Comparison of ENCODE assay signal across 23 mouse cellular contexts in the genomic region with DNA sequence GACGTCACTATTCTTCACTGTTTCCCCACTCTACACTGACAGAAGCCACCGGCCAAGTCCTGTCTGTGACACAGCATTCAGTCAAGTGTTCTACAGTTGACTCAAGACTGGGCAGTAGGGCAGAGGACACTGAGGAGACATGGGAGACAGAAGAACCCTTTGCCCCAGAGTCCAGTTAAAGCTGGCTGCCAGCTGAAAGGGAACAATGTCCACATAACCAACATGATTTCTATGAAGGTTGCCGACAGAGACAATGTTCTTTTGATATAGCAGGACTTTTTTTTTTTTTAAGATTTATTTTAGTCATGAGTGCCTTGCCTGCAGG. TPM values are rescaled to one million over a fixed set of nuclear protein-coding genes. Genes with fewer than 3 reads are reported as not detected.
DNase-seq lines count a peak whose midpoint lies in the region; ATAC-seq and TF ChIP-seq lines count a peak whose summit lies in the region.
"Had no signal": no experiment of that assay in that cellular context is flagged by ENCODE, and none has a peak within 500 bp of the region (broad histone marks: within the 10 kb centered on the region; RNA-seq: fewer than 3 reads in every experiment).

No protein-coding gene starts in this region.

- H3K79me2 ChIP-seq in macrophage (ENCODE audit: inconsistent target), result no peaks in the 10 kb centered on the region

- WGBS in kidney, adult 2 months, result 31% methylated on average over 3 of the region's 3 CpGs
- WGBS in kidney, embryonic 14.5 days, result 80% methylated on average over 3 of the region's 3 CpGs
- 73% methylated on average over 3 of the region's 3 CpGs for WGBS in macrophage (ENCODE audit: missing documents)

- no peaks in the 10 kb centered on the region for H3K36me3 ChIP-seq in kidney, adult 2 months (ENCODE audit: control insufficient read depth, insufficient read depth, low read length)
- H3K36me3 ChIP-seq in kidney, embryonic 14.5 days (ENCODE audit: control insufficient read depth, insufficient read depth, low read length), result no peaks in the 10 kb centered on the region
- H3K36me3 ChIP-seq in macrophage (ENCODE audit: inconsistent target), result no peaks in the 10 kb centered on the region
- H3K36me3 ChIP-seq: embryonic facial prominence, embryonic 12.5 days; forebrain, embryonic 15.5 days; heart, embryonic 12.5 days; hindbrain, embryonic 15.5 days; intestine, embryonic 15.5 days; lung, embryonic 15.5 days; neural tube, embryonic 15.5 days had no signal

- no peak for TF ChIP-seq POLR2A in kidney, adult 2 months (IDR thresholded peaks at IDR 0.05; ENCODE audit: low read depth, low read length)
- TF ChIP-seq POLR2A in bone marrow macrophage, adult 2 months (IDR thresholded peaks at IDR 0.05; ENCODE audit: borderline replicate concordance, low read depth, low read length), result no peak

- H3K9me3 ChIP-seq in kidney, embryonic 14.5 days (ENCODE audit: control insufficient read depth, low read length), result no peaks in the 10 kb centered on the region
- H3K9me3 ChIP-seq: embryonic facial prominence, embryonic 12.5 days; forebrain, embryonic 15.5 days; heart, embryonic 12.5 days; hindbrain, embryonic 15.5 days; intestine, embryonic 15.5 days; lung, embryonic 15.5 days; neural tube, embryonic 15.5 days had no signal

- peak; percentile 84 for DNase-seq in kidney, adult 2 months
- DNase-seq in adipocyte (ENCODE audit: low spot score), result peak; percentile 89
- no peak for DNase-seq in cerebellum, postnatal 14 days
- no peak for DNase-seq in gastrocnemius, postnatal 36 days
- DNase-seq: cerebellum, adult 9-11 months; left cerebral cortex, postnatal 4 days; liver; midbrain, embryonic 14.5 days; thymus, adult 18-20 months; thymus, postnatal 4 days had no signal

- no peak for TF ChIP-seq CTCF in kidney, adult 2 months (conservative IDR thresholded peaks at IDR 0.05; ENCODE audit: insufficient read depth, insufficient read length, low read depth, low read length)
- no peak for TF ChIP-seq CTCF in bone marrow macrophage, adult 2 months (IDR thresholded peaks at IDR 0.05; ENCODE audit: low read depth, low read length)

- no peak for ATAC-seq in kidney, embryonic 14.5 days (ENCODE audit: low FRiP score, low TSS enrichment)
- ATAC-seq in erythroblast, adult 5-6 weeks (replicated peaks; ENCODE audit: low FRiP score, poor library complexity, severe bottlenecking), result no peak
- ATAC-seq: forebrain, embryonic 15.5 days; intestine, embryonic 15.5 days had no signal

- peaks cover 34% of the 10 kb centered on the region for H3K4me1 ChIP-seq in kidney, adult 2 months (ENCODE audit: control insufficient read depth, insufficient read depth, low read length)
- peaks cover 8% of the 10 kb centered on the region for H3K4me1 ChIP-seq in kidney, embryonic 14.5 days (ENCODE audit: control insufficient read depth, insufficient read depth, low read length)
- peaks cover 40% of the 10 kb centered on the region for H3K4me1 ChIP-seq in bone marrow macrophage, adult 2 months (ENCODE audit: control insufficient read depth, insufficient read depth, low read length)
- H3K4me1 ChIP-seq: hindbrain, embryonic 15.5 days had no signal

- no peak overlapping the region for H3K9ac ChIP-seq in kidney, embryonic 14.5 days (ENCODE audit: low read depth, low read length)
- H3K9ac ChIP-seq: embryonic facial prominence, embryonic 12.5 days; forebrain, embryonic 15.5 days; heart, embryonic 12.5 days; hindbrain, embryonic 15.5 days; intestine, embryonic 15.5 days; lung, embryonic 15.5 days; neural tube, embryonic 15.5 days had no signal

- no peaks in the 10 kb centered on the region for H3K27me3 ChIP-seq in kidney, adult 2 months (replicated peaks; ENCODE audit: control insufficient read depth, insufficient read depth, low read length)
- H3K27me3 ChIP-seq in kidney, embryonic 14.5 days (ENCODE audit: control insufficient read depth, insufficient read depth, low read length), result no peaks in the 10 kb centered on the region
- H3K27me3 ChIP-seq: embryonic facial prominence, embryonic 12.5 days; forebrain, embryonic 15.5 days; heart, embryonic 12.5 days; hindbrain, embryonic 15.5 days; intestine, embryonic 15.5 days; lung, embryonic 15.5 days; neural tube, embryonic 15.5 days had no signal

- intact Hi-C loops in gastrocnemius, postnatal 36 days (cut with DNase I), result loop anchor here (5.0 kb wide), 1 partner anchor 47 kb away; no protein-coding TSS in a partner anchor

- H3K4me3 ChIP-seq in kidney, adult 2 months (ENCODE audit: insufficient read depth, low read depth, low read length), result no peak overlapping the region
- no peak overlapping the region for H3K4me3 ChIP-seq in kidney, embryonic 14.5 days (ENCODE audit: low read length)
- no peak overlapping the region for H3K4me3 ChIP-seq in bone marrow macrophage, adult 2 months (ENCODE audit: insufficient read depth, low read length)
- H3K4me3 ChIP-seq in macrophage (ENCODE audit: inconsistent target), result no peak overlapping the region
- H3K4me3 ChIP-seq: embryonic facial prominence, embryonic 12.5 days; forebrain, embryonic 15.5 days; heart, embryonic 12.5 days; hindbrain, embryonic 15.5 days; intestine, embryonic 15.5 days; left cerebral cortex, adult 2 months; lung, embryonic 15.5 days; neural tube, embryonic 15.5 days had no signal

- H3K4me2 ChIP-seq in kidney, embryonic 14.5 days (replicated peaks; ENCODE audit: low read depth, low read length), result no peak overlapping the region
- H3K4me2 ChIP-seq: embryonic facial prominence, embryonic 12.5 days; forebrain, embryonic 15.5 days; heart, embryonic 12.5 days; hindbrain, embryonic 15.5 days; intestine, embryonic 15.5 days; lung, embryonic 15.5 days; neural tube, embryonic 15.5 days had no signal

- peak overlapping the region; percentile 88 for H3K27ac ChIP-seq in kidney, adult 2 months (ENCODE audit: insufficient read depth, low read depth, low read length)
- no peak overlapping the region for H3K27ac ChIP-seq in kidney, embryonic 14.5 days (ENCODE audit: low read depth, low read length)
- peak overlapping the region; percentile 50 for H3K27ac ChIP-seq in bone marrow macrophage, adult 2 months (ENCODE audit: insufficient read depth, low read depth, low read length)
- H3K27ac ChIP-seq in macrophage, result peak overlapping the region; percentile 42
- H3K27ac ChIP-seq: embryonic facial prominence, embryonic 12.5 days; forebrain, embryonic 15.5 days; hindbrain, embryonic 15.5 days; intestine, embryonic 15.5 days; left cerebral cortex, adult 2 months; lung, embryonic 15.5 days; neural tube, embryonic 15.5 days had no signal

RNA-seq across cellular contexts. Expression of a gene that starts 34.8 kb away (rescaled TPM):
- polyA plus RNA-seq in kidney, adult 2 months (2012; rRNA removed), result 0.11 and 0.31 TPM in 2 replicates
- 0.31 and 0.41 TPM in 2 replicates for polyA plus RNA-seq in kidney, embryonic 14.5 days (2014; fragmentation: Nextera tagmentation; extraction: Ambion mirVana)
- polyA plus RNA-seq in bone marrow macrophage, adult 2 months (2012; ENCODE audit: insufficient read depth, insufficient read length, missing spikeins), result not detected in 2 replicates
- total RNA-seq in macrophage (2018; cell fraction: chromatin; rRNA removed), result not detected
- total RNA-seq in macrophage (2018; cell fraction: cytosol; rRNA removed), result not detected
- not detected for total RNA-seq in macrophage (2018; cell fraction: nucleus; rRNA removed)
- polyA plus RNA-seq in macrophage (2018), result not detected in 3 replicates
- not detected in 2 replicates for total RNA-seq in erythroblast, adult 5-6 weeks (2015; ENCODE audit: low replicate concordance)
- total RNA-seq in erythroblast, adult 5-6 weeks (2017; ENCODE audit: low replicate concordance), result not detected in 2 replicates
- total RNA-seq in gastrocnemius, postnatal 36 days (2021), result not detected
- total RNA-seq: heart, postnatal 36 days had no signal

RNA-seq across cellular contexts. Expression of a gene that starts 35.2 kb away (rescaled TPM):
- polyA plus RNA-seq in kidney, adult 2 months (2012; rRNA removed), result 32.2 and 36.3 TPM in 2 replicates
- 61.5 and 80.2 TPM in 2 replicates for polyA plus RNA-seq in kidney, embryonic 14.5 days (2014; fragmentation: Nextera tagmentation; extraction: Ambion mirVana)
- 56.5 and 61.9 TPM in 2 replicates for polyA plus RNA-seq in bone marrow macrophage, adult 2 months (2012; ENCODE audit: insufficient read depth, insufficient read length, missing spikeins)
- 100 to 1,000 TPM in 17 of 26 experiments, 10 to 100 TPM in 9; 27.4 to 302 (median 150) TPM for total RNA-seq in macrophage (2018; cell fraction: chromatin; rRNA removed)
- 10 to 100 TPM; 27.9 to 50.7 (median 38.9) TPM for total RNA-seq in macrophage (2018; cell fraction: cytosol; rRNA removed)
- 100 to 1,000 TPM in 6 of 26 experiments, 10 to 100 TPM in 20; 22.1 to 136 (median 68.3) TPM for total RNA-seq in macrophage (2018; cell fraction: nucleus; rRNA removed)
- 37.6 to 49.9 TPM (median 47.8 TPM) in 3 replicates for polyA plus RNA-seq in macrophage (2018)
- total RNA-seq in erythroblast, adult 5-6 weeks (2015; ENCODE audit: low replicate concordance), result 20.2 and 22.4 TPM in 2 replicates
- total RNA-seq in erythroblast, adult 5-6 weeks (2017; ENCODE audit: low replicate concordance), result 20.9 and 22.4 TPM in 2 replicates
- total RNA-seq in gastrocnemius, postnatal 36 days (2021), result 10 to 100 TPM in 1 of 2 experiments, 1 to 10 TPM in 1; 6.3 to 10.2 TPM

Comparison
In these comparisons a context has a peak if more than half of its experiments do, and no peak if none do; other contexts are left out.
1. DNase-seq: peak in kidney, adult 2 months (single experiment) and adipocyte (single experiment); none in cerebellum, postnatal 14 days (0 of 2) and gastrocnemius, postnatal 36 days (0 of 2).